Mouse (Mus musculus) inflammation-experienced regulatory T-cells, adult 6 months (primary cell): ENCODE measurements around the gene Heca. TPM values are rescaled to one million over a fixed set of nuclear protein-coding genes. Genes with fewer than 3 reads are reported as not detected.
"Not testable (repeated sequence)": the region's sequence is repeated elsewhere in the genome, so short reads cannot be mapped to it uniquely, and the experiment has no call there.

Experiments used
- ATAC-seq: one replicate; pipeline ENCODE4 v1.8.0; 2017
- polyA plus RNA-seq, 3 experiments: library from polyadenylated mRNA; unstranded; fragments of 100-300 nt; shearing (Covaris generic); gene quantifications; one replicate each; pipeline ENCODE4 v1.2.1; 2017

Heca gene
- 10 to 100 TPM; 20.6 to 36.9 (median 27.7) TPM for polyA plus RNA-seq

GRCm38 (mm10) chr10:17947960-17948730 lies at the start of gene Heca:
Gene Heca (minus strand): TSS chr10:17948067.
- ATAC-seq, result peak; percentile 77

- ATAC-seq, result no peak
These were observed 42.7 kb upstream of the Heca start for GRCm38 (mm10) chr10:17990576-17990975.

DNA sequence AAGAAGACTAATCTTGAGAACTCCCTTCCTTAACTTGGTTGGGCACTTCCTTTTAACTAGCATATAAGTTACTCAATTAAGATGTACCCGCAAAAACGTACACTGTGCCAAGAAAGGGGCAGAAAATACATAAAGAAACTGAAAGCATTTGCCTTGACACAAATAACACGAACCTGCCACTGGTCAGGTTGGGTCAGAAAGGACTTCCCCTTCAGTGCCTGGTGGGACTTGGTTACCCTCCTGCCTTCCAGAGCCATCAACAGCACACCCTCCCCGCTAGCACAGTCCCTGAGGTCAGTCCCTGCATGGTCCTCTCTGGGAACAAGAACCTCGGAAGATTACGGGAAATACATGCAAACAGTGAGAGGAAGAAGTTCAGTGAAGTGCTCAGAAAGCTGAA lies 41.3 kb upstream of the Heca start:
- ATAC-seq, result peak; percentile 26

GRCm38 (mm10) chr10:17987823-17988423 lies 40.1 kb upstream of the Heca start:
- ATAC-seq, result peak; percentile 85

GRCm38 (mm10) chr10:17983313-17983712 lies 35.4 kb upstream of the Heca start:
- ATAC-seq, result no peak

DNA sequence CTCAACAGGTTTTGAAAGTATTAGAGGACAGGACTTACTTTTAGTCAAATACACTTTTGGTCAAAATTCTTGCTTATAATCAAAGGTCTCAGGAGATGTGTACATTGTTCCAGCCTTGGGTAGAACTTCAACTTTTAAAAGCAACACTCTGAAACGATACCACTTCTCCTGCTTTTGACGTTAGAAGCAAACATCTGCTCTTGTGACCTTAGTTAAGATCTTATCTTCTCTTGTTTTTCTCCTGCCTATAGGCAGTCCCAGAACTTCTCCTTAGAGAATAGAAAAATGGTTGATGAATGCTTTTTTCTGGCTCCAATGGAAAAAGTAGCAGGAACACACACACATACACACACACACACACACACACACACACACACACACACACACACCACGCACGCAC lies 18.2 kb upstream of the Heca start:
- peak; percentile 48 for ATAC-seq

DNA sequence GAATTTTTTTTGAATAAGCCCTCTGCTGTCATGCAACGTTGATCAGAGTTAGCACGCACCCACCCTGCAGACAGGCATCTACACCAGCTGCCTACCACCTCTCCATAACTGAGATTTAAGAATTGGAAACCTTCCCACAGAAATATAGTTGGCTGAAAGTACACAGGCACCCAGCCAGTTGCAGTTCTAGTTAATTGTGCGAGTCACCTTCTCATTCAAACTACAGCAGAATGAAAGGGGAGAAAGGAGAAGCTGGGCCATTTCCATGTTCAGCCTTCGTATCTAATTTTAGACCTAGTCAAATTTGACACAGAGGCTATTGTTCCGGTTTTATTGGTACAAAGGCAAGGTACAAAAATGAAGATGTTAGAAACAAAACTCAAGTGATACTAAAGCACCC lies 2.9 kb upstream of the Heca start:
- ATAC-seq, result no peak

- ATAC-seq, result peak; percentile 57
These were observed 526 bp downstream of the Heca start for GRCm38 (mm10) chr10:17947175-17947906.

DNA sequence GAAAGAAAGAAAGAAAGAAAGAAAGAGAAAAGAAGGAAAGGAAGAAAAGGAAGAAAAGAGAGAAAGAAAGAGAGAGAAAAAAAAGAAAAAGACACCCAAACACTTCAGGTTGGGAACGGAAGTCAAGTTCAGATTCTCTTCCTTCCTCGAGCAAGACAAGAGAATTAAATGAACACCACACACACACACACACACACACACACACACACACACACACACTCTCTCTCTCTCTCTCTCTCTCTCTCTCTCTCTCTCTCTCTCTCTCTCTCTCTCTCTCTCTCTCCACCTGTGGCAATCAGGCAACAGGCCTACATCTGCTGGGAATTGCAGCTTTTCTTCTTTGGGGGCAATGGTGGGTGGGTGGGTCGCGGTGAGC lies 1.1 kb downstream of the Heca start:
- ATAC-seq, result peak; percentile 24

DNA sequence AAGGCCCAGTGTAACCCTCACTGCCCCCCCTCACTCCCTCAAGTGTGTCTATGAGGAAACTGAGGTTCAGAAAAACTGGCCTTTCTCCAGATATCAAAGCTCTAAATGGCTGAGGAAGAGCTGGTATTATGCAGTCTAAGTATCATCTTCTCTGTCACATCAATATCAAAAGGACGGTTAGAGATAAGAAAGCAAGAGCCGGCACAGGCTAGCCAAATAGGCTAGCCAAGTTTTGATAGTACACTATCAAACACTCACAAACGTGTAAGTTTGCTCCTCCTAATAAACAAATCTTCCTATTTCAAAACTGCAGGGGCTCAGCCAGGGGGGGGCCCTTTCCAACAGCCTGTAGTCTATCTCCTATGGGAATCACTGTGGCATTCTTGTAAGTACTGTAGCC lies 1.8 kb downstream of the Heca start:
- no peak for ATAC-seq

GRCm38 (mm10) chr10:17933622-17934021 lies 14.2 kb downstream of the Heca start:
- ATAC-seq, result peak; percentile 28

DNA sequence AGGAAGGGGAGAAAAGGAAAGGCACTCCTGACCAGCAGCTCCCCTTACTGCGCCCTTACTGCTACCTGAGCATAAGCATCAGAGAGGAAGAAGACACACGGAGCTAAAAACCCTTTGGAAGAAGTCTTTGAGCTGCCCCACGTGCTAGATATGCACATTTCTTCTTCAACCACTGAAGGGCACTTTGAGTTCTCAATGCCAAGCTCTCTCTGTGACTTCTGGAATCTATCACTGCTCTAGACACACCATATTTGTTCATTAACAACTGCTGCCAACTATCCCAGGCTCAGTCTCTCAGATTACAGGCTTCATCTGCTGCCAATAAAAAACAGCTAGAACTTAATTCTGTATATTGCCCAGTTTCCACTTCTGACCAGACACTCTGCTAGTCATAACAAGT lies 15.7 kb downstream of the Heca start:
- no peak for ATAC-seq

DNA sequence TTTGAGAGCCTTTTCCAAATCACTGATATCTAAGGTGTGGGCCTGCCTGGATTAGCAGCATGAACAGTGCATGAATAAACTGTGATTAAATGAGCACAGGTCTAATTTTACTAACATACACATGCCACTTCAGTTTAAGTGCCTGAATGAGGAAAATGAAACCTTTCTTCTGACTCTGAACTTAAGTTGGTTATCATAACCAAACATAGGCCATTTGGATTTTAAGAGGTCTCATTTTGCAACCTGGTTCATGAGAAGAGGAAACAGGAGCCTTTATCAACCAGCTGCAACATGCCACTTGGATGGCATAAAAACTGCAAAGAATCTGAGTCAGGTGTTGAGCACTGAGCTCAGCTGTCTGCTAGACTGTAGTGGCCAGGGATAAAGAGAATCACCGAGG lies 16.7 kb downstream of the Heca start:
- ATAC-seq, result no peak

DNA sequence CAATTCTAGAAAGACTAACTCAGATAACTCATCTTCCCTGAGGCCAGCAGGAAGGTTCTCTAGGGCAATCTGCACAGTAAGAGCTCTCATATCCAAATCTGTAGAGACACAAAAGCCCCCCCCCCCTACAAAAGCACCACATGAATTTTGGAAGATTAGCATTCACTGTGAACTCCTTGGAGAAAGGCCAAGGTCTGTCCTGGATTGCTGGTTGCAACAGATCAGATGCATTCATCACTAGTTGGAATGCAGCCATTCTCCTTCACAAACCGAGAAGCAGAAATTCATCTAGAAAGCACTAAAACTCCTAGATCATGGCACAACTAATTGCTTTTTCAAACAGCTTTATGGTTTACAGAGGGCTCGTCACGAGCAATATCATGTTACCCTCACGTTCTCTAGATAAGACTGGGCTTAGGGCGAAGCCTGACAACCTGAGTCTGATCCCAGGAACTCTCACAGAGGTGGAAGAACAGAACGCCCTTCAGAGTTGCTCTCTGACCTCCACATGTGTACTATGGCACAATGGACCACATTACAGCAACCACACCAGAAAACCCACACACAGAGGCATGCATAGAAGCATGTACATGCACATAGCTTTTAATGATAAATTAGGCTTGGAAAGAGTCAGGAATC lies 17.3 kb downstream of the Heca start:
- no peak for ATAC-seq

DNA sequence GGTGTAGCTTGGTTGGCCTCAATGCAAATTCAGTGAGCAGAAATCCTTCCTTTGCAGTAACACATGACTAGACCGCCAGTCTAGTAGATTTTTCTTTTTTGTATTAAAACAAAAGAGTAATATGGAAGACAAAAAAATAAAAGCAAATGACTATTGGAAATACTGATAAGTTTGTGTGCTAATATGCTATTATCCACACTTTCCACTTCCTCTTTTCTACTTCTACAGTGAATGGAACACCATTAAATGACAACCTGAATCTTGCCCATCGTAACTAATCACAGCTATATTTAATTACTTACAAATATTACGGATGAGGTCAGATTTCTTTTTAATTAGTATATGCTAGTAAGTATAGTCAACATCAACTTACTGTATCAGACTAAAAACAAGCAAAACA lies 22.7 kb downstream of the Heca start:
- ATAC-seq, result no peak

DNA sequence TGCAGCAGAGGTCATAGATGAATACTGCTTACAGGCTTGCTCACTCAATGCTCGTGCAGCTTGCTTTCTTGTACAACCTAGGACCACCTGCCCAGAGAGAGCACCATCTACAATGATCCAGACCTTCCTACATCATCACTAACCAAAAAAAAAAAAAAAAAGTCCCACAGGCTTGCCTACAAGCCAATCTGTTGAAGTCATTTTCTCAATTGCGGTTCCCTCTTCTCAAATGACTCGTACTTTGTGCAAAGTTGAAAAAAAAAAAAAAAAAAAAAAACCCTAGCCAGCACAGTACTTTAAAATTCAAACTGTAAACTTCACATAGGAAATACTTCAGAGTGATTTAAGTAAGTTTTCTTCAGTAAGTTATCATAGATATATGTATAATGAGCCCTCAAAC lies 23.7 kb downstream of the Heca start:
- no peak for ATAC-seq

GRCm38 (mm10) chr10:17921381-17921780 lies 26.5 kb downstream of the Heca start:
- ATAC-seq, result no peak

DNA sequence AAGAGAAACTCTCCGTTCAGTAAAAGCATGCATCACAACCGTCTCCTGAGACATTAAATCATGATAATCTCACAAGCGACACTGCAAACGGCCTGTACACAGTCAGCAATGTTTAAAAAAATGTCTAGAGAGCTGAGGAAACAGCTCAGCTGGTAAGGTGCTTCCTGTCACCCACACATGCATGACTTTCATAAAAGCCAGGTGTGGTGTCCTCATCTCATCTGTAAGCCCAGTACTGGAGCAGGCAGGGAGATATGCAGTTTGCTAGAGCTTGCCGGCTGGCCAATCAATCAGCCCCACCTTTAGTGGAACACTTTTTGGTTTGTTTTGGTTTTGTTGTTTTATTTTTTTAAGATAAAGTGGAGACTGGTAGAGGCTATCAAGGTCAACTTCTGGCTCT lies 27.9 kb downstream of the Heca start:
- ATAC-seq, result peak; percentile 85

DNA sequence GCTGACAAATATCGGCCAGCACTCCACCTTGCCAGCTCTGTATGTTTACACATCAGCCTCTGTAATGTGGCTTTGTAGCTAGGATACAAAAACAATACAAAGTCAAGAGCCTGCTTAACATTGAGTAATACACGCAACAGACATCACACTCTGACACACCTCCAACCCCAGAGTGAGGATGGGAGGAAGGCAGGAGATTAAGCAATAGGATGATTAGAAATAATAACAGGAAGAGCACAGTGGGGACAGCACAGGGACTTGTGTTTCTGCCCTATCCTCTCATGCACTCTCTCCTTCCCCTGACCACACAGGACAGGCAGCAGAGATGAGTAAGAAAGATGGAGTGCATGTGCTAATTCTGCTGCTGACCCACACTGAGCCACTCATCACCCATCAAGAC lies 28.8 kb downstream of the Heca start:
- ATAC-seq, result peak; percentile 31

DNA sequence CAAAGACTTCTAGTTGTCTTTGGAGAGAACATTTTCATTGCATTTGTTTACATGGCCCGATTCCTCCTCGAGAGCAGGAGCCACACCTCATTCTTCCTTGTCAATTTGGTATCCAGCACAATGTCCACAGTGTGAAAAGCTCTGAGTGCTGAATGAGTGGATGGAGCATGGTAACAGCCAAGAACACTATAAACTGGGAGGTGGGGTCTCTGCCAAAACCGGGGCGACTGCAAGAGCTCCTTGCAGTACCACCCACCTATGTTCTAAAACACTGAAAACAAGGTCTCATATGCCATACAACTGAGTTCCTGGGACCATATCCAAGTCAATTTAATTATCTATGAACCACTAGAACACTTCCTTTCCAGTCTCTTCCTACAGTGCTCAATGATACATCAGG lies 39.1 kb downstream of the Heca start:
- no peak for ATAC-seq

DNA sequence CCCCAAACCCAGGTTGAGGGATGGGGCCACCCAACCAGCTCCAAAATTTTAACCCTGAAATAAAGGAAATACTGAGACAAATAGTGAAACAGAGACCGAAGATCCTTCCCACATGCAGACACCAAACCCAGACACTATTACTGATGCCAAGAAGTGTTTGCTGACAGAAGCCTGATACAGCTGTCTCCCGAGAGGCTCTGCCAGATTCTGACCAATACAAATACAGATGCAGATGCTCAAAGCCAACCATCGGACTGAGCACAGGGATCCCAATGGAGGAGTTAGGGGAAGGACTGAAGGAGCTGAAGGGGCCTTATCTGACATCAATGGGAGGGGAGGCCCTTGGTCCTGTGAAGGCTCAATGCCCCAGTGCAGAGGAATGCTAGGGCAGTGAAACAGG lies 41.5 kb downstream of the Heca start:
- not testable (repeated sequence) for ATAC-seq

DNA sequence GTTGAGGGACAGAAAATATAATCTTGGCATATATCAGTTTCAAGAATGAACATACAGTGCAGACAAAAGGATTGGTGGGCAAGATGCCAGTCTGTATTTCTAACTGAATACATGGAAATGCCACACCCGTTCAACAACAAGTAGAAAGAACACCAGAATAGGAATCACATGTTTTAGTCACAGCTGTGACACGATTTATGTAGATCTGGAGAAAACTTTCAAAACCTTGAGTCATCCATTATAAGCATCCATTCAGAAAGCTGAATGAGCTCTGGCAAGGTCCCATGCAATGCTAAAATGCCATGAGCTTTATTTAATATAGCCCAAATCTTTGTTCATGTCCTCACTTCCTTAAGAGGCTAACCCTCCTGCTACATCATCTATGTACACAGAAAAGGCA lies 44.4 kb downstream of the Heca start:
- no peak for ATAC-seq

DNA sequence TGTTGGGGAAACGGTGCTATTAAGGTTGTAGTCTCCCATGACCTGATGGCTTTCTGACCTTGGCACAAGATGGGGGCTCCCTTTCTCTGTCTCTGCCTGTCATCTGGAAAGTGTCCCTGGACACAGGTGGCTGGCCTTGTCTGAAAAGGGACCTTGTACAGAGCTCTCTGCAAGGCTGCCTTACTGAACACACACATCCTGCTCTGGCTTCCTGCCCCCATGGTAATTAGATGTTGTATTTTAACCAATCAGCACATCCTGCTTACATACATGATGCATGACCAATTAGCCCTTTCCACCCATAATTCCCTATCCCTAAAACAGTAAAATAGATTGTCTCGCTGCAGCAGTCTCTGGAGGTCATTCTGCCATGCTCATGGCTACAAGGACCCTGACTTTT lies 67.1 kb downstream of the Heca start:
- ATAC-seq, result peak; percentile 46
